In genomic region chr19:10043643-10044042, GRCm38 (mm10) we compare ENCODE assay signal across 8 mouse cellular contexts. TPM values are rescaled to one million over a fixed set of nuclear protein-coding genes. Genes with fewer than 3 reads are reported as not detected.
DNase-seq lines count a peak whose midpoint lies in the region; ATAC-seq and TF ChIP-seq lines count a peak whose summit lies in the region.

No protein-coding gene starts in this region.

- H3K9ac ChIP-seq in stomach, postnatal 0 days (ENCODE audit: low read length), result no peak overlapping the region

- DNase-seq in adrenal gland, adult 2 months, result peak; percentile 47
- no peak for DNase-seq in adrenal gland, postnatal 4 days (ENCODE audit: low spot score in 2 of 2)
- DNase-seq in urinary bladder, postnatal 14 days (ENCODE audit: low spot score), result peak; percentile 33
- no peak for DNase-seq in urinary bladder, postnatal 10 days (ENCODE audit: low spot score)
- DNase-seq in kidney, adult 9 months, result peak; percentile 85
- no peak for DNase-seq in stomach, postnatal 0 days (ENCODE audit: low spot score)
- no peak for DNase-seq in layer of hippocampus, adult 9-11 months
- DNase-seq in left cerebral cortex, adult 11 months (ENCODE audit: low spot score), result no peak

- ATAC-seq in stomach, postnatal 0 days (ENCODE audit: low FRiP score, low TSS enrichment), result no peak

- no peaks in the 10 kb centered on the region for H3K27me3 ChIP-seq in stomach, postnatal 0 days (ENCODE audit: control insufficient read depth, insufficient read depth, low read length)

- TF ChIP-seq EP300 in stomach, postnatal 0 days (optimal IDR thresholded peaks at IDR 0.05), result no peak

- TF ChIP-seq CTCF in stomach, postnatal 0 days (IDR thresholded peaks at IDR 0.05; ENCODE audit: low read depth), result no peak

- H3K4me2 ChIP-seq in stomach, postnatal 0 days (replicated peaks; ENCODE audit: low read depth), result peak overlapping the region; percentile 97; the same call in 1 of the 2 replicates

- H3K27ac ChIP-seq in stomach, postnatal 0 days (replicated peaks), result peak overlapping the region; percentile 35; the same call in 1 of the 2 replicates

- no peaks in the 10 kb centered on the region for H3K9me3 ChIP-seq in stomach, postnatal 0 days (ENCODE audit: control insufficient read depth, low read length)

- H3K4me3 ChIP-seq in stomach, postnatal 0 days (ENCODE audit: low read depth, low read length), result no peak overlapping the region

- H3K36me3 ChIP-seq in stomach, postnatal 0 days (ENCODE audit: control insufficient read depth, insufficient read depth, low read length), result no peaks in the 10 kb centered on the region

- peaks cover 8% of the 10 kb centered on the region for H3K4me1 ChIP-seq in stomach, postnatal 0 days (replicated peaks; ENCODE audit: control insufficient read depth, insufficient read depth)

RNA-seq across cellular contexts. Expression of gene Fads3, which starts 2.3 kb away (rescaled TPM):
- 10 to 100 TPM; 13.3 to 17.6 TPM for total RNA-seq in adrenal gland, adult 2 months (2021)
- 57.7 and 61.3 TPM in 2 replicates for polyA plus RNA-seq in adrenal gland, adult 2 months (2012; rRNA removed)
- total RNA-seq in adrenal gland, postnatal 4 days (2021), result 10 to 100 TPM; 12.2 to 19.3 TPM
- 27.5 and 31.2 TPM in 2 replicates for polyA plus RNA-seq in stomach, postnatal 0 days (2015; fragmentation: Nextera tagmentation; extraction: Ambion mirVana)

RNA-seq across cellular contexts. Expression of gene Rab3il1, which starts 42.2 kb away (rescaled TPM):
- total RNA-seq in adrenal gland, adult 2 months (2021), result 10 to 100 TPM in 1 of 2 experiments, 1 to 10 TPM in 1; 4.1 to 10.3 TPM
- polyA plus RNA-seq in adrenal gland, adult 2 months (2012; rRNA removed), result 9.1 and 9.4 TPM in 2 replicates
- total RNA-seq in adrenal gland, postnatal 4 days (2021), result 10 to 100 TPM; 21.8 to 23.9 TPM
- 14.7 and 14.8 TPM in 2 replicates for polyA plus RNA-seq in stomach, postnatal 0 days (2015; fragmentation: Nextera tagmentation; extraction: Ambion mirVana)

RNA-seq across cellular contexts. Expression of gene Best1, which starts 42.2 kb away (rescaled TPM):
- under 1 TPM; 0.17 to 0.62 TPM for total RNA-seq in adrenal gland, adult 2 months (2021)
- 0.16 and 0.46 TPM in 2 replicates for polyA plus RNA-seq in adrenal gland, adult 2 months (2012; rRNA removed)
- 1 to 10 TPM in 1 of 2 experiments, under 1 TPM in 1; 0.71 to 2.2 TPM for total RNA-seq in adrenal gland, postnatal 4 days (2021)
- polyA plus RNA-seq in stomach, postnatal 0 days (2015; fragmentation: Nextera tagmentation; extraction: Ambion mirVana), result 0.36 and 0.58 TPM in 2 replicates

RNA-seq across cellular contexts. Expression of gene Fads2, which starts 57.9 kb away (rescaled TPM):
- 1,000 to 10,000 TPM; 1,573 to 1,677 TPM for total RNA-seq in adrenal gland, adult 2 months (2021)
- polyA plus RNA-seq in adrenal gland, adult 2 months (2012; rRNA removed), result 836 and 1,349 TPM in 2 replicates
- total RNA-seq in adrenal gland, postnatal 4 days (2021), result 100 to 1,000 TPM; 385 to 397 TPM
- polyA plus RNA-seq in stomach, postnatal 0 days (2015; fragmentation: Nextera tagmentation; extraction: Ambion mirVana), result 34.6 and 35.3 TPM in 2 replicates

Comparison
In these comparisons a context has a peak if more than half of its experiments do, and no peak if none do; other contexts are left out.
1. DNase-seq: peak in adrenal gland, adult 2 months (single experiment), urinary bladder, postnatal 14 days (single experiment) and kidney, adult 9 months (single experiment); none in adrenal gland, postnatal 4 days (0 of 2), urinary bladder, postnatal 10 days (single experiment), stomach, postnatal 0 days (single experiment), layer of hippocampus, adult 9-11 months (single experiment) and left cerebral cortex, adult 11 months (single experiment).